In the genomic region with DNA sequence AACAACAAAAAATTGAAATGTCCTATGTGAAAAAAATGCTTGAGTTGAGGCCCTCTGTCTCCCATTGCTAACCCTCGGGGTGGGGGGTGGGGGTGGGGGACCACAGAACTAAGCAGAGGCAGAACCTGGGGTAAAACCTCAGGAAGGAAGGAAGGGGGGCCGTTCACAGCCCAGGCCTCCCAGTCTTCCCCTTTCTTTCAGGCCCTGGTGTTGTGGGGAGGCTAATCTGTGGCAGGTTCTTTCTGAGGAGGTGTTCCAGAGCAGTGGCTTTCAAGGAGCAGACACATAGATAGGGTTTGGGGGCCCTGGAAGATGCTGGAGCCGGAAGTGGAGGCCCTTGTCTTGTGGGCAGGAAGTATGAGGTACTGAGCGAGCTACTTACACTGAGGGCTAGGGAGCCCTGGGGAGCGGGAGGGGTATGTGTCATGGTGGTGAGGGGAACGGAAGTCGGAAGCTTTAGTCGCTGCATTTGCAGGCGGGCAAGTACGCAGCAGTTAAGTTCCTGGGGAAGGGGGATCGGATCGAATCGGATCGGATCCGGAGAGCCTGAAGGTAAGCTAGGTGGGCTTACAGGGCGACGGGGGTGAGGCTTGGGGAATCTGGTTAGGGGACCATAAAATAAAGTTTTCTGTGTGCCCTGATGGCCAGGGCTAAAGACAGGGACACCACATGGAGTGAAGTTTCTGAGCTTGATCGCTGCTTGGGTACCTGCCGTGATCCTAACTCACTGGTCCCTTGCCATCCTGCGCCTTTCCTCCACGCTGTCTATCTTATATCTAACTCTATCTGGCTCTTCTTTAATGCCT, we compare ENCODE assay signal across 10 mouse cellular contexts. TPM values are rescaled to one million over a fixed set of nuclear protein-coding genes. Genes with fewer than 3 reads are reported as not detected.
A peak's percentile ranks its signal among the peaks of the same experiment; 100 is the strongest.
DNase-seq lines count a peak whose midpoint lies in the region; ATAC-seq and TF ChIP-seq lines count a peak whose summit lies in the region.
"Had no signal": no experiment of that assay in that cellular context is flagged by ENCODE, and none has a peak within 500 bp of the region (broad histone marks: within the 10 kb centered on the region; RNA-seq: fewer than 3 reads in every experiment).

No protein-coding gene starts in this region.

- 0 out of 2 replicates have a peak, but pooled peaks have one; percentile 20 for TF ChIP-seq CTCF in thymus, adult 2 months (IDR thresholded peaks at IDR 0.05; ENCODE audit: borderline replicate concordance, control insufficient read depth, extremely low read depth, insufficient read depth, low read length, poor library complexity)

- peak; percentile 63 for DNase-seq in heart, embryonic 10.5 days (ENCODE audit: low spot score)
- DNase-seq in heart, postnatal 10 days = no peak
- DNase-seq in lung, postnatal 4 days = peak; percentile 58 to 61
- DNase-seq in thymus, adult 2 months = peak; percentile 88
- DNase-seq in kidney, postnatal 14 days = no peak
- DNase-seq in retina, embryonic 14.5 days (ENCODE audit: low spot score) = no peak

- ATAC-seq in heart, embryonic 16.5 days (replicated peaks; ENCODE audit: extremely low read depth, insufficient read depth, low FRiP score) = peak; percentile 39; the same call in 1 of the 2 replicates
- no peak for ATAC-seq in kidney, embryonic 15.5 days (replicated peaks; ENCODE audit: low FRiP score)

- H3K9me3 ChIP-seq in heart, embryonic 10.5 days = no peaks in the 10 kb centered on the region
- no peaks in the 10 kb centered on the region for H3K9me3 ChIP-seq in heart, embryonic 16.5 days (replicated peaks; ENCODE audit: control insufficient read depth, low read length)
- no peaks in the 10 kb centered on the region for H3K9me3 ChIP-seq in kidney, embryonic 15.5 days (replicated peaks)
- H3K9me3 ChIP-seq: embryonic facial prominence, embryonic 10.5 days had no signal

- peak overlapping the region; percentile 39 for H3K4me2 ChIP-seq in heart, embryonic 16.5 days (ENCODE audit: low read depth, low read length)
- no peak overlapping the region for H3K4me2 ChIP-seq in kidney, embryonic 15.5 days

- intact Hi-C loops in heart, postnatal 10 days (cut with DNase I) = no loop called here

- no peaks in the 10 kb centered on the region for H3K36me3 ChIP-seq in heart, embryonic 10.5 days
- no peaks in the 10 kb centered on the region for H3K36me3 ChIP-seq in heart, embryonic 16.5 days (ENCODE audit: control insufficient read depth, insufficient read depth)
- no peaks in the 10 kb centered on the region for H3K36me3 ChIP-seq in thymus, adult 2 months (ENCODE audit: control insufficient read depth, insufficient read depth, low read length)
- no peaks in the 10 kb centered on the region for H3K36me3 ChIP-seq in kidney, embryonic 15.5 days
- H3K36me3 ChIP-seq: embryonic facial prominence, embryonic 10.5 days had no signal

- no peak overlapping the region for H3K27ac ChIP-seq in heart, embryonic 10.5 days
- H3K27ac ChIP-seq in heart, embryonic 16.5 days (ENCODE audit: low read length) = peak overlapping the region; percentile 27; the same call in 1 of the 2 replicates
- peak overlapping the region; percentile 97 for H3K27ac ChIP-seq in thymus, adult 2 months (ENCODE audit: control insufficient read depth, insufficient read depth, low read length)
- H3K27ac ChIP-seq in kidney, embryonic 15.5 days = no peak overlapping the region
- H3K27ac ChIP-seq: embryonic facial prominence, embryonic 10.5 days had no signal

- TF ChIP-seq POLR2A in thymus, adult 2 months (IDR thresholded peaks at IDR 0.05; ENCODE audit: control insufficient read depth, extremely low read depth, insufficient read depth, low read length, poor library complexity) = peak; percentile 65

- H3K9ac ChIP-seq in heart, embryonic 16.5 days (ENCODE audit: low read length) = peak overlapping the region; percentile 21; the same call in 1 of the 2 replicates
- H3K9ac ChIP-seq in kidney, embryonic 15.5 days = no peak overlapping the region

- WGBS in heart, embryonic 10.5 days = 74% methylated on average over 21 of the region's 21 CpGs
- 77% methylated on average over 21 of the region's 21 CpGs for WGBS in heart, embryonic 16.5 days
- WGBS in thymus, adult 2 months = 3% methylated on average over 21 of the region's 21 CpGs
- WGBS in kidney, embryonic 15.5 days = 89% methylated on average over 21 of the region's 21 CpGs

- 0 out of 2 replicates have a peak, but pooled peaks cover 2% of the 10 kb centered on the region for H3K4me1 ChIP-seq in heart, embryonic 10.5 days
- H3K4me1 ChIP-seq in heart, embryonic 16.5 days (ENCODE audit: control insufficient read depth, insufficient read depth, low read length) = no peaks in the 10 kb centered on the region
- peaks cover 58% of the 10 kb centered on the region for H3K4me1 ChIP-seq in thymus, adult 2 months (replicated peaks; ENCODE audit: control insufficient read depth, insufficient read depth, low read length)
- no peaks in the 10 kb centered on the region; the same call in 1 of the 2 replicates for H3K4me1 ChIP-seq in kidney, embryonic 15.5 days
- H3K4me1 ChIP-seq: embryonic facial prominence, embryonic 10.5 days had no signal

- no peak overlapping the region for H3K4me3 ChIP-seq in heart, embryonic 10.5 days
- peak overlapping the region; percentile 38 for H3K4me3 ChIP-seq in heart, embryonic 16.5 days (ENCODE audit: low read length)
- H3K4me3 ChIP-seq in thymus, adult 2 months (ENCODE audit: control insufficient read depth, insufficient read depth, low read length) = peak overlapping the region; percentile 94
- H3K4me3 ChIP-seq in kidney, embryonic 15.5 days (replicated peaks) = no peak overlapping the region
- H3K4me3 ChIP-seq: embryonic facial prominence, embryonic 10.5 days had no signal

- no peaks in the 10 kb centered on the region for H3K27me3 ChIP-seq in heart, embryonic 10.5 days (ENCODE audit: insufficient read depth, poor library complexity, severe bottlenecking)
- H3K27me3 ChIP-seq in heart, embryonic 16.5 days (ENCODE audit: control insufficient read depth, insufficient read depth, low read length) = no peaks in the 10 kb centered on the region
- H3K27me3 ChIP-seq in thymus, adult 2 months (ENCODE audit: control insufficient read depth, insufficient read depth, low read length) = no peaks in the 10 kb centered on the region
- H3K27me3 ChIP-seq in kidney, embryonic 15.5 days = no peaks in the 10 kb centered on the region

RNA-seq across cellular contexts. Expression of gene Psd4, which starts 19.0 kb away (rescaled TPM):
- polyA plus RNA-seq in heart, embryonic 10.5 days (2016; fragmentation: Nextera tagmentation; extraction: Ambion mirVana) = 1.1 and 1.3 TPM in 2 replicates
- 1 to 10 TPM; 1.3 to 2.2 TPM for total RNA-seq in heart, postnatal 10 days (2021)
- polyA plus RNA-seq in heart, embryonic 16.5 days (2015; fragmentation: Nextera tagmentation; extraction: Ambion mirVana) = 3.9 and 5.9 TPM in 2 replicates
- 87.7 and 95.6 TPM in 2 replicates for polyA plus RNA-seq in thymus, adult 2 months (2012; rRNA removed)
- polyA plus RNA-seq in kidney, embryonic 15.5 days (2015; fragmentation: Nextera tagmentation; extraction: Ambion mirVana) = 2.2 and 2.3 TPM in 2 replicates
- total RNA-seq: MEL had no signal

RNA-seq across cellular contexts. Expression of gene Il1rn, which starts 49.7 kb away (rescaled TPM):
- polyA plus RNA-seq in heart, embryonic 10.5 days (2016; fragmentation: Nextera tagmentation; extraction: Ambion mirVana) = not detected in 2 replicates
- total RNA-seq in heart, postnatal 10 days (2021) = under 1 TPM in 1 of 2 experiments, not detected in 1; 0.20 TPM
- 0.85 and 2.1 TPM in 2 replicates for polyA plus RNA-seq in heart, embryonic 16.5 days (2015; fragmentation: Nextera tagmentation; extraction: Ambion mirVana)
- 8.2 and 9.6 TPM in 2 replicates for polyA plus RNA-seq in thymus, adult 2 months (2012; rRNA removed)
- polyA plus RNA-seq in kidney, embryonic 15.5 days (2015; fragmentation: Nextera tagmentation; extraction: Ambion mirVana) = 0.84 and 1.6 TPM in 2 replicates
- total RNA-seq: MEL had no signal
- polyA plus RNA-seq: embryonic facial prominence, embryonic 10.5 days had no signal

Comparison
In these comparisons a context has a peak if more than half of its experiments do, and no peak if none do; other contexts are left out.
1. DNase-seq: peak in heart, embryonic 10.5 days (single experiment), lung, postnatal 4 days (2 of 2) and thymus, adult 2 months (single experiment); none in heart, postnatal 10 days (0 of 2), kidney, postnatal 14 days (single experiment) and retina, embryonic 14.5 days (single experiment).
2. H3K27ac ChIP-seq: peak in heart, embryonic 16.5 days (single experiment) and thymus, adult 2 months (single experiment); none in heart, embryonic 10.5 days (single experiment) and kidney, embryonic 15.5 days (single experiment).
3. H3K4me3 ChIP-seq: peak in heart, embryonic 16.5 days (single experiment) and thymus, adult 2 months (single experiment); none in heart, embryonic 10.5 days (single experiment) and kidney, embryonic 15.5 days (single experiment).
4. RNA of gene Psd4, which starts 19.0 kb away (polyA plus RNA-seq): 87.7 to 95.6 TPM in thymus, adult 2 months; 3.9 to 5.9 TPM in heart, embryonic 16.5 days, 2.2 to 2.3 TPM in kidney, embryonic 15.5 days and 1.1 to 1.3 TPM in heart, embryonic 10.5 days; every median in the first group is over 10 times any median in the second.